Mouse (Mus musculus): Measurements from ENCODE around the gene Tada2b. TPM values are rescaled to one million over a fixed set of nuclear protein-coding genes. Genes with fewer than 3 reads are reported as not detected.

The Tada2b gene
- 2.0 and 2.3 TPM in 2 replicates for polyA plus RNA-seq (2015; fragmentation: Nextera tagmentation; extraction: Ambion mirVana)

- H3K4me3 ChIP-seq (ENCODE audit: low read depth, low read length), result peak within 1 kb of the TSS; percentile 83
- H3K9ac ChIP-seq (ENCODE audit: low read depth, low read length), result peak within 1 kb of the TSS; percentile 82
- peak; percentile 75 for TF ChIP-seq CTCF (IDR thresholded peaks at IDR 0.05; ENCODE audit: low read depth)
- H3K36me3 ChIP-seq (ENCODE audit: control insufficient read depth, insufficient read depth), result no peaks in the 10 kb centered on the region
- H3K27ac ChIP-seq (ENCODE audit: low read depth, low read length), result peak within 1 kb of the TSS; percentile 64
- H3K9me3 ChIP-seq (ENCODE audit: control insufficient read depth), result no peaks in the 10 kb centered on the region
- no peaks in the 10 kb centered on the region for H3K27me3 ChIP-seq (replicated peaks; ENCODE audit: control insufficient read depth, insufficient read depth, low read length)
- peaks cover 9% of the 10 kb centered on the region; the same call in 1 of the 2 replicates for H3K4me1 ChIP-seq (replicated peaks; ENCODE audit: control insufficient read depth, insufficient read depth, low read length)
- under 1% methylated on average over 93 of the region's 97 CpGs for WGBS
- peak; percentile 99 for ATAC-seq
- H3K4me2 ChIP-seq (replicated peaks; ENCODE audit: low read depth), result peak within 1 kb of the TSS; percentile 92
These were observed at the start of gene Tada2b, which contains the start of gene Ccdc96 for GRCm38 (mm10) chr5:36484171-36484990. Gene Tada2b (minus strand): TSS chr5:36484285. Gene Ccdc96 (plus strand): TSS chr5:36484588.

DNA sequence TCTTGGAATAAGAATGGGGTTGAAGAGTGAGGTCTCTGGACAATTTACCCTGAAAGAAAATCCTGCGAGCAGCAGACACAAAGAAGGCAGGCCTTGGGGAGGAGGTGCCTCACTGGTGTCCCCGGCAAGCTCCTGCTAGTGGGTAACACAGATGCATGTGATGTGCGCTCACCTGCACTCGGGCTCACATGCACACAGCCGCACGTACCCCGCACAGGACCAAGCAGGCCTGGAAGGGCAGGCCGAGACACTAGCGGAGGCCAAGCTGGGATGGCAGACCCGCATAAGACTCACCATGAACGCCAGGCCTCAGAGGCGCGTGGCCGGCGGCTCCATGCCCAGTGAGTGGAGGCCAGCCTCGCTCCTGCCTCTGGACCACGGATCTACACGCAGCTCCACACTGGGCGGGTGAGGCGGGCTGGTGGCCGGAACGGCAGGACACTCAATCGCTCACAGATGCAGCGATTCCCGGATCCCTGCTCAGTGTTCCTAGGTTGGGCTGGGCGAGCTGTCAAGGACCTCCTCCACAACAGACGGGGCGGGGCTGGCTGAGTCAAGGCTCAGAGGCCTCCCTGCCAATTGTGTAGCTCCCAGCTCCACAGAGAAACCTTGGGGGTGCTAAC lies 46.2 kb upstream of the Tada2b start:
- Histone ChIP-seq H3K9ac (ENCODE audit: low read depth, low read length) (peak overlapping the region; percentile 70), H3K4me3 (ENCODE audit: low read depth, low read length) (peak overlapping the region; percentile 71), H3K4me1 (replicated peaks; ENCODE audit: control insufficient read depth, insufficient read depth, low read length) (peaks cover 12% of the 10 kb centered on the region; the same call in 1 of the 2 replicates), H3K27ac (ENCODE audit: low read depth, low read length) (peak overlapping the region; percentile 46), H3K4me2 (replicated peaks; ENCODE audit: low read depth) (peak overlapping the region; percentile 91), H3K9me3 (ENCODE audit: control insufficient read depth) (no peaks in the 10 kb centered on the region), H3K27me3 (replicated peaks; ENCODE audit: control insufficient read depth, insufficient read depth, low read length) (no peaks in the 10 kb centered on the region), H3K36me3 (ENCODE audit: control insufficient read depth, insufficient read depth) (no peaks in the 10 kb centered on the region)
- under 1% methylated on average over 28 of the region's 28 CpGs for WGBS
- TF ChIP-seq CTCF (IDR thresholded peaks at IDR 0.05; ENCODE audit: low read depth), result no peak
- peak; percentile 94 for ATAC-seq

DNA sequence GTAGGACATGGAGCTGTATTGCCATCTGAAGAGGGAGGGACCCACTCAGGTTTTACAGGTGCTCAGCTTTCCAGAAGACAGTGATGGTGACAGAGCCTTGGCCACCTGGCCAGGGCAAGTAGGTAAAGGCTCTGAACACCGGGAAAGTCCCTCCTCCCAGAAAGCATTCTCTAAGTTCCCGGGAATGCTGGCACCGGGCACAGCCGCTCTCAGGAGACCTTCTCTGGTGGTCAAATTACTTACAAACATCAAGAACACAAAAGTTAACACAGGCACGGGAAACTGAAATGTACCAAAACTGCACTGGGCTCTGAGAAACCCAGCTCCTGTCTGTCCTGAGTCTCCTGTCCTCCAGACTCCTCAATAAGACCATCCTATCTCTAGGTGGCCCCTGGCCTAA lies 45.6 kb upstream of the Tada2b start:
- Histone ChIP-seq H3K4me1 (replicated peaks; ENCODE audit: control insufficient read depth, insufficient read depth, low read length) (peaks cover 12% of the 10 kb centered on the region; the same call in 1 of the 2 replicates), H3K27me3 (replicated peaks; ENCODE audit: control insufficient read depth, insufficient read depth, low read length) (no peaks in the 10 kb centered on the region), H3K4me3 (ENCODE audit: low read depth, low read length) (peak overlapping the region; percentile 71), H3K4me2 (replicated peaks; ENCODE audit: low read depth) (peak overlapping the region; percentile 91), H3K9ac (ENCODE audit: low read depth, low read length) (peak overlapping the region; percentile 70), H3K27ac (ENCODE audit: low read depth, low read length) (peak overlapping the region; percentile 46), H3K36me3 (ENCODE audit: control insufficient read depth, insufficient read depth) (peaks cover 5% of the 10 kb centered on the region; the same call in 1 of the 2 replicates), H3K9me3 (ENCODE audit: control insufficient read depth) (no peaks in the 10 kb centered on the region)
- no peak for ATAC-seq
- no peak for TF ChIP-seq CTCF (IDR thresholded peaks at IDR 0.05; ENCODE audit: low read depth)
- WGBS, result 6% methylated on average over 5 of the region's 5 CpGs

DNA sequence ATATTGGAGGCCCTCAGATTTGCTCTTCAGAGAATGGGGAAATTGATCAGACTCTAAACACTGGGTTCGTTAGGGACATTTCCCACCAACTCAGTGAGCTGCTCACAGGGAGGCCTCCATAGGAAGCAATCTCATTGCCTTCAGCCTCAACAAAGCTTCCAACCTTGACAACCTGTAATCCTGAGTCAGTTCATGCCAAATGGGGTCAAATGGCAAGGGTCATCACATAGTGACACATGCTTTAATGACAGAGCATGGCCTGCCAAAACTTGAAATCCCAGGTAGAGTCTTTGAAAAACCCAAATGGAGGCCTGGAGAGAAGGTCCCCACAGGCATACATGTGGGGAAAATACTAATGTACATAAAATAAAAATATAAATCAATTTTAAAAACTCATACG lies 42.8 kb upstream of the Tada2b start:
- no peak for TF ChIP-seq CTCF (IDR thresholded peaks at IDR 0.05; ENCODE audit: low read depth)
- H3K36me3 ChIP-seq (ENCODE audit: control insufficient read depth, insufficient read depth), result peaks cover 19% of the 10 kb centered on the region; the same call in 1 of the 2 replicates
- no peak overlapping the region for H3K4me3 ChIP-seq (ENCODE audit: low read depth, low read length)
- H3K9me3 ChIP-seq (ENCODE audit: control insufficient read depth), result no peaks in the 10 kb centered on the region
- peaks cover 12% of the 10 kb centered on the region; the same call in 1 of the 2 replicates for H3K4me1 ChIP-seq (replicated peaks; ENCODE audit: control insufficient read depth, insufficient read depth, low read length)
- no peaks in the 10 kb centered on the region for H3K27me3 ChIP-seq (replicated peaks; ENCODE audit: control insufficient read depth, insufficient read depth, low read length)
- H3K9ac ChIP-seq (ENCODE audit: low read depth, low read length), result no peak overlapping the region
- no peak overlapping the region for H3K4me2 ChIP-seq (replicated peaks; ENCODE audit: low read depth)
- no peak for ATAC-seq
- no peak overlapping the region for H3K27ac ChIP-seq (ENCODE audit: low read depth, low read length)
- whole genome bisulfite sequencing, result 86% methylated on average over 2 of the region's 2 CpGs

- Histone ChIP-seq H3K27ac (ENCODE audit: low read depth, low read length) (0 out of 2 replicates have a peak overlapping the region, but pooled peaks have one; percentile 2), H3K4me2 (replicated peaks; ENCODE audit: low read depth) (no peak overlapping the region), H3K4me1 (replicated peaks; ENCODE audit: control insufficient read depth, insufficient read depth, low read length) (peaks cover 12% of the 10 kb centered on the region; the same call in 1 of the 2 replicates), H3K4me3 (ENCODE audit: low read depth, low read length) (no peak overlapping the region), H3K27me3 (replicated peaks; ENCODE audit: control insufficient read depth, insufficient read depth, low read length) (no peaks in the 10 kb centered on the region), H3K9me3 (ENCODE audit: control insufficient read depth) (no peaks in the 10 kb centered on the region), H3K36me3 (ENCODE audit: control insufficient read depth, insufficient read depth) (peaks cover 26% of the 10 kb centered on the region; the same call in 1 of the 2 replicates), H3K9ac (ENCODE audit: low read depth, low read length) (no peak overlapping the region)
- TF ChIP-seq CTCF (IDR thresholded peaks at IDR 0.05; ENCODE audit: low read depth), result peak; percentile 73
- no peak for ATAC-seq
- WGBS, result 79% methylated on average over 5 of the region's 5 CpGs
These were observed 42.2 kb upstream of the Tada2b start for GRCm38 (mm10) chr5:36526274-36526673.

- Histone ChIP-seq H3K4me3 (ENCODE audit: low read depth, low read length) (no peak overlapping the region), H3K4me1 (replicated peaks; ENCODE audit: control insufficient read depth, insufficient read depth, low read length) (peaks cover 12% of the 10 kb centered on the region; the same call in 1 of the 2 replicates), H3K9ac (ENCODE audit: low read depth, low read length) (no peak overlapping the region), H3K27me3 (replicated peaks; ENCODE audit: control insufficient read depth, insufficient read depth, low read length) (no peaks in the 10 kb centered on the region), H3K9me3 (ENCODE audit: control insufficient read depth) (no peaks in the 10 kb centered on the region), H3K27ac (ENCODE audit: low read depth, low read length) (no peak overlapping the region), H3K36me3 (ENCODE audit: control insufficient read depth, insufficient read depth) (peaks cover 36% of the 10 kb centered on the region), H3K4me2 (replicated peaks; ENCODE audit: low read depth) (no peak overlapping the region)
- peak; percentile 31; the same call in 1 of the 2 replicates for ATAC-seq
- 49% methylated on average over 2 of the region's 2 CpGs for WGBS
- no peak for TF ChIP-seq CTCF (IDR thresholded peaks at IDR 0.05; ENCODE audit: low read depth)
These were observed 41.1 kb upstream of the Tada2b start for GRCm38 (mm10) chr5:36525216-36525615.
